Mouse (Mus musculus) central nervous system, embryonic 11.5 days (tissue): ENCODE measurements around the gene Prkab1. TPM values are rescaled to one million over a fixed set of nuclear protein-coding genes. Genes with fewer than 3 reads are reported as not detected.

Experiments used
- polyA plus RNA-seq: library from polyadenylated mRNA; depleted of rRNA; stranded (reverse); fragments of >200 nt; gene quantifications from 2 replicates; pipeline ENCODE4 v1.2.3, GENCODE M21; 2012; rRNA removed

Gene Prkab1
- polyA plus RNA-seq = 54.4 and 82.3 TPM in 2 replicates

GRCm38 (mm10) chr5:116024327-116024739 is at the start of gene Prkab1:
Gene Prkab1 (minus strand): TSS chr5:116024508.

Other genes with a start within 250 kb of the Prkab1 start
- gene Cit, start 179.2 kb downstream of the Prkab1 start, polyA plus RNA-seq = 17.7 and 25.2 TPM in 2 replicates
- gene Tmem233, start 58.7 kb upstream of the Prkab1 start, polyA plus RNA-seq = 0.01 and 0.06 TPM in 2 replicates